Mouse (Mus musculus) forebrain, embryonic 10.5 days (tissue): ENCODE data around the gene Bard1. TPM values are rescaled to one million over a fixed set of nuclear protein-coding genes. Genes with fewer than 3 reads are reported as not detected.

Experiments used
- DNase-seq: peaks from one replicate; pipeline ENCODE4 v3.0.0-alpha.2; 2017; ENCODE audit warnings: low spot score; ENCODE audit errors: extremely low spot score
- H3K27ac ChIP-seq: fragments of 300-500 bp; sonication (generic); 2 replicates; pipeline ENCODE4 v1.5.1; 2016; ENCODE audit warnings: mild to moderate bottlenecking
- H3K27me3 ChIP-seq: fragments of 300-500 bp; sonication (generic); 2 replicates; pipeline ENCODE4 v1.6.1; 2016; ENCODE audit warnings: mild to moderate bottlenecking; ENCODE audit not compliant: poor library complexity, severe bottlenecking
- H3K36me3 ChIP-seq: fragments of 300-500 bp; sonication (generic); replicated peaks from 2 replicates; pipeline ENCODE4 v1.6.1; 2016; ENCODE audit warnings: mild to moderate bottlenecking, moderate library complexity
- H3K4me1 ChIP-seq: fragments of 300-500 bp; sonication (generic); 2 replicates; pipeline ENCODE4 v1.6.1; 2016
- H3K4me3 ChIP-seq: fragments of 300-500 bp; sonication (generic); 2 replicates; pipeline ENCODE4 v1.5.1; 2016; ENCODE audit warnings: mild to moderate bottlenecking, moderate library complexity
- H3K9me3 ChIP-seq: fragments of 300-500 bp; sonication (generic); 2 replicates; pipeline ENCODE4 v1.6.1; 2016; ENCODE audit warnings: mild to moderate bottlenecking, moderate library complexity
- WGBS: fragments of 180-500 bp; shearing (Covaris S2); methylation state at CpG from one replicate; pipeline ENCODE4 v1.1.7; 2016; 5-methylcytosine and 5-hydroxymethylcytosine counted together
- polyA plus RNA-seq: library from polyadenylated mRNA; unstranded; fragments of >200 nt; fragmentation: Nextera tagmentation; extraction: Ambion mirVana; gene quantifications from 2 replicates; pipeline ENCODE4 v1.2.1, GENCODE M21; 2016

Bard1 gene
- polyA plus RNA-seq, 1 experiment from 2014 or later = 3.2 TPM

DNA sequence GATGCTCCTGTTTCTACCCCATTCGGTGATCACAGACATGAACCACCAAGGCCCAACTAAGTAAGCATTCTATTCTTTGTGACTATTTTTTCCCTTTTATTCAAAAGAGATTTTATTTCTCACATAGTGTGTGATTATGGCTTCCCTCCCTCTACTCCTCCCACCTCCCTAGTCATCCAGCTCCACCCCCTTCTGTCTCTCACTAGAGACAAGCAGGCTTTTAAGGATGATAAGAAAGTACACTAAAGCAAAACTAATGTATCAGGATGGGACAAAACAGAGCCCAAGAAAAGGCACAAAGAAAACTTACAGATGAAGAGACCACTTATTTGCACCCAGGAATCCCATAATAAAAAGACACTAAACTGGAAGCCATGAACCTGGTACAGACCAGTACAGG is 6.9 kb downstream of the Bard1 start:
- no peaks in the 10 kb centered on the region for H3K27me3 ChIP-seq
- 92% methylated on average over 1 of the region's 1 CpGs for WGBS
- no peak overlapping the region for H3K27ac ChIP-seq
- peaks cover 18% of the 10 kb centered on the region for H3K4me1 ChIP-seq
- no peaks in the 10 kb centered on the region; the same call in 1 of the 2 replicates for H3K9me3 ChIP-seq
- no peak overlapping the region for H3K4me3 ChIP-seq
- H3K36me3 ChIP-seq = peaks cover 44% of the 10 kb centered on the region
- no peak for DNase-seq

DNA sequence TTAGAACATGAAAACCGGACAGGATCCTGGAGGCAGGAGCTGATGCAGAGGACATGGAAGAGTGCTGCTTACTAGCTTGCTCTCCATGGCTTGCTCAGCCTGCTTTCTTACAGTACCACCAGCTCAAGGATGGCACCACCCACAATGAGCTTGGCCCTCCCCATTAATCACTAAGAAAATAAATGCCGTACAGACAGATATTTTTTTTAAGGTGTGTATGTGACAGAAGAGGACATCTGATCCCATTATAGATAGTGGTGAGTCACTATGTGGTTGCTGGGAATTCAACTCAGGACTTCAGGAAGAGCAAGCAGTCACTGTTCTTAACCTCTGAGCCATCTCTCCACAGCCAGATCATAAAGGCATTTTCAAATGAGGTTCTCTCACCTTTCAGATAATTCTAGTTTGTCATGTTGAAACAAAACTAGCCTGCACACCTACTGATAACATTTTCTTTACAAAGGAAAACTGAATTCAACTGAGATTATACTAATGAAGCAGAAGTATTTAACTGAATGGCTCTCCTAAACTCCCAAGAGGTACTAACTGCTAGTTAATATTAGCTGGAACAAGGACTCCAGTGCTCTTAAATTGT is 7.6 kb downstream of the Bard1 start:
- H3K27me3 ChIP-seq = no peaks in the 10 kb centered on the region
- no peaks in the 10 kb centered on the region; the same call in 1 of the 2 replicates for H3K9me3 ChIP-seq
- no peak overlapping the region for H3K4me3 ChIP-seq
- no peak overlapping the region for H3K27ac ChIP-seq
- H3K4me1 ChIP-seq = peaks cover 11% of the 10 kb centered on the region
- H3K36me3 ChIP-seq = peaks cover 44% of the 10 kb centered on the region
- no peak for DNase-seq
- WGBS = 92% methylated on average over 2 of the region's 2 CpGs

DNA sequence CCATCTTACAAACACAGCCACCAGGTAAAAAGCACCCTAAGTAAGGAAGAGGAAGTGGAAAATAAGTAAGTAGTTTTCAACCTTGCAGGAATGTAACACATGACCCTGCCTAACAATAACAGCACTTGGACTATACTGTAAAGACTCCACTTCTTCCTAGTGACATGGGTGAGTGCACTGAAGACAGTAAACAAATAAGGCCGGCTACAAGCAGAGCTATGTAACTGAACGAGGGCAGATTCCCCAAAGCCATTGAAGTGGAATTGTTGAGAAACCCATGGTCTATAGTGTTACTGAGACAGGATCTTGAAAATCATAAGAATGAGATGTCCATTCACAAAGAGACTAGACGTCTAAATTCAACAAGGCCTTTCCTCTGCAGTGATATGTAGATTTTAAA is 27.3 kb downstream of the Bard1 start:
- no peak for DNase-seq
- no peak overlapping the region for H3K27ac ChIP-seq
- H3K36me3 ChIP-seq = peaks cover 48% of the 10 kb centered on the region
- WGBS = 88% methylated on average over 3 of the region's 3 CpGs
- H3K4me1 ChIP-seq = no peaks in the 10 kb centered on the region
- H3K27me3 ChIP-seq = no peaks in the 10 kb centered on the region
- no peak overlapping the region for H3K4me3 ChIP-seq
- H3K9me3 ChIP-seq = no peaks in the 10 kb centered on the region

DNA sequence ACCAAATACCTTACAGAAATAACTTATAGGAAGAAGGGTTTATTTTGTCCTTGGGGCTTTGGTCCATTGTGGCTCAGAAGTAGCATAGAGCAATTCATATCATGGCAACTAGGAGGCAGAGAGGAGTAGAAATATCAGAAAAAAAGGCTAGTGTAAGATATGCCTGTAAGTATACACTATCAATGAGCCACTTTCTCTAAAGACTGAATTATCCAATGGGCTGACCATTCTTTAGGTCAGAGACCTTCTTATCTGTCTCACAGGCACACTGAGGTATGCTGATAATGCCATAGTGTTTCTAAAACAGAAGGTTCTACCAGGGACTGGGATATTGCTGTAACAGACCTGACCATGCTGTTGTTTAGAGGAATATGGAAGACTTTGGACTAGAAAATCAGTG is 32.2 kb downstream of the Bard1 start:
- no peaks in the 10 kb centered on the region for H3K4me1 ChIP-seq
- H3K27ac ChIP-seq = no peak overlapping the region

DNA sequence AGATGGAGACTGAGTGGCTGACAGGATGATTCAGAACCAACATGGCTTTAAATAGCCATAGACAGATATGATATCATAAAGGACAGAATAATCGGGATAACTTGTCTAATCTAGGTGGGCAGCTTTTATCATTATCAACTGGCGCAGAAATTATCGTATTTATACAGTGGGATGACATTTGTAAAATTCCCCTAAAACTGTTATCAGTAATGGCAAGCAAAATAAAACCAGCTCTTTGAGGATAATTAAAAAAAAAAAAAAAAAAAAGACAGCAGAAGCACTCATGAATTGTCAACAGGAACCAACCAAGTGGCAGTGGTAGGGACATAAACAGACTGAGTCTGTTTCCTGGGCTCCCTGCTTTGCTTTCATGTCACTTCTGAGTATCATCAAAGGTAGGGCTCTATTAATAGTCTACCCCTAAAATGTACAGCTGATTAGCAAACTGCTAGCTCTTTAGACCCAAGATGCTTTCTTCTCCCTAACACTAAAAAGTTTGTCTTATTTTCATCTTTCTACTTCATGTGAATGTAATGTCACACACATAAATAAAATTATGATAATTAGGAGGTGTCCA is 34.1 kb downstream of the Bard1 start:
- no peaks in the 10 kb centered on the region for H3K9me3 ChIP-seq
- WGBS = 94% methylated on average over 3 of the region's 3 CpGs
- H3K27ac ChIP-seq = no peak overlapping the region
- H3K4me1 ChIP-seq = no peaks in the 10 kb centered on the region
- H3K36me3 ChIP-seq = peaks cover 56% of the 10 kb centered on the region
- no peaks in the 10 kb centered on the region for H3K27me3 ChIP-seq
- no peak overlapping the region for H3K4me3 ChIP-seq
- no peak for DNase-seq

More for the DNA sequence above, 32.2 kb downstream of the Bard1 start:
- no peak for DNase-seq
- no peaks in the 10 kb centered on the region for H3K9me3 ChIP-seq
- H3K4me3 ChIP-seq = no peak overlapping the region
- peaks cover 59% of the 10 kb centered on the region for H3K36me3 ChIP-seq
- no peaks in the 10 kb centered on the region for H3K27me3 ChIP-seq

DNA sequence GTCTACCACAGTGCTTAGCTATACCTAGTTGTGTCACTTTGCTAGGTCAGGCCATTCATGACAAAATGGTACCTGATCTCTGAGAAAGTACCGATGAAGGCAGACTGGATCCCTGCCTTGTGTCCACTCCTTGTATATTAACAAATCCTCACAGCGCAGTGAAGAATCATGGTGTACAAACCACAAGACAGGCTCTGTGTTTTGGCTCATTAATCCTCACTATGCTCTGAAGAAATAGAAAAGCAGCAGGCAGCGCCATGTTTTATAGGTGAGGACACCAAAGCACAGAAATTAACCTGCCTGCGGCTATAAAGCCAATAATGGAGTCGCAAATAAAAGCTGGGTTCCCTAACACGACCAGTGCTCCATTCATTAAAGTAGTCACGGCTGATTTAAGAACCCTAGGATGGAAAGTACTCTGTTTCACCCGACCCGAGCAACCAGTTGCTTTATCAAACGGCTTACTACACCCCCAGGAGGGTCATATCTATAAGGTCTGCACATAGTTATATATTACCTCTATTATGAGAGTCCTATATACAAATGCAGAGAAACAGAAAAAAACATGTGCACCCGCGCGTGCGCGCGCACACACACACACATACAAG is 39.0 kb downstream of the Bard1 start:
- Histone ChIP-seq H3K36me3 (peaks cover 57% of the 10 kb centered on the region), H3K27ac (no peak overlapping the region), H3K4me3 (no peak overlapping the region), H3K4me1 (no peaks in the 10 kb centered on the region), H3K27me3 (no peaks in the 10 kb centered on the region), H3K9me3 (no peaks in the 10 kb centered on the region)
- DNase-seq = no peak
- WGBS = 94% methylated on average over 16 of the region's 16 CpGs

DNA sequence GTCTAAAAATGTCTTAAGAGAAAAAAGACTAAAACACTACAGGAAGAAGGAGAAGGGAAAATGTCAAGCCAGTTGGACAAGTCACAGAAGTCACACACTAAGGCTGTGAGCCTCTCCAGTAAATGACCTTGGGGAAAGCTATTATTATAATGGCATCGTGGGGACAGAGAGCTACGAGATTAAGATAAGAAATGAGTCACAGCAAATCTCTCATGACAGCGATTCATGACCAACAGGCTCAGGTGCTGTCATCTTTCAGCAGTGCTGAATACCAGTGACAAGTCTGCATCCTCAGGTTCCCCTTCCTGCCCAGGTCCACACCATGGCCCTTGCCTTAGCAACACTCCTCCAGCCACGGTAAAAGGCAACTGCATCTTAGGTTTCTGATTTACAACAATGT is 46.8 kb downstream of the Bard1 start:
- no peak for DNase-seq
- Histone ChIP-seq H3K27ac (no peak overlapping the region), H3K27me3 (no peaks in the 10 kb centered on the region), H3K4me1 (no peaks in the 10 kb centered on the region), H3K9me3 (no peaks in the 10 kb centered on the region), H3K36me3 (peaks cover 49% of the 10 kb centered on the region), H3K4me3 (no peak overlapping the region)
- WGBS = 95% methylated on average over 4 of the region's 4 CpGs

DNA sequence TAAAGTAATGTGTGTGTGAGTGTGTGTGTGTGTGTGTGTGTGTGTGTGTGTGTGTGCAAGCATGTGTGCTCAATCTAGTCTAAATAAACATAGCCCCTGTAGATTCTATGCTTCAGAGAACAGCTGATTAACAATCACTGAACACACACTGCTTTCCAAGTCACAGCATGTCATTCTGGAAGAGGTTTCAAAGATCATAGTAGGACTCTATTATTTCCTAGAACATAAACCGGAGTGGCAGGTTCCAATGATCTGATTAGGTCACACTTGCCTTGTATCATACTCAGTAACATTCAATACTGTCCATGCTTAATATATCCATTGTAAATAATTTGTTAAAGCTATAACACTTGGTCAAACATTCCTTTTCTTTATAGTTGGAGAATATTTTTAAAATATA is 47.5 kb downstream of the Bard1 start:
- Histone ChIP-seq H3K27me3 (no peaks in the 10 kb centered on the region), H3K9me3 (no peaks in the 10 kb centered on the region), H3K4me3 (no peak overlapping the region), H3K27ac (no peak overlapping the region), H3K36me3 (peaks cover 51% of the 10 kb centered on the region), H3K4me1 (no peaks in the 10 kb centered on the region)
- WGBS = 84% methylated on average over 1 of the region's 1 CpGs
- DNase-seq = no peak

DNA sequence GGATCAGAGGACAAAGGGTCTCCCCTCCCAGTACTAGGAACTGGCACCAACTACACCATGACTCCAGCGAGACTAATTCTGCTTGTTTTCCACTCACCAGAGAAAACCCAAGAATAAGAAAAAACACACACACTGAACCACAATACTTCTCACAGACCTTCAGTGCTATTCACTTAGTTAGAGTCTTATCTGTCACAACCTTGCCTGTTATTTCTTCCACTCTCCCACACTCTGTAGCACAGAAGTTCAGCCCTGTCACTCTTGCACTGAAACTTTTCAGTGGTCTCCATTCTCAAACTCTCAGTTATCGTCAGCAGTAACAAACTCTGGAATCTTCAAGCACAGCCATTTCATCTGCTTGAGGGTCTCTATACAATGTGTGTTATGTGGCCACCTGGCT is 50.2 kb downstream of the Bard1 start:
- Histone ChIP-seq H3K9me3 (no peaks in the 10 kb centered on the region), H3K36me3 (peaks cover 47% of the 10 kb centered on the region), H3K27me3 (no peaks in the 10 kb centered on the region), H3K4me1 (no peaks in the 10 kb centered on the region), H3K27ac (no peak overlapping the region), H3K4me3 (no peak overlapping the region)
- WGBS = 92% methylated on average over 2 of the region's 2 CpGs
- DNase-seq = no peak

DNA sequence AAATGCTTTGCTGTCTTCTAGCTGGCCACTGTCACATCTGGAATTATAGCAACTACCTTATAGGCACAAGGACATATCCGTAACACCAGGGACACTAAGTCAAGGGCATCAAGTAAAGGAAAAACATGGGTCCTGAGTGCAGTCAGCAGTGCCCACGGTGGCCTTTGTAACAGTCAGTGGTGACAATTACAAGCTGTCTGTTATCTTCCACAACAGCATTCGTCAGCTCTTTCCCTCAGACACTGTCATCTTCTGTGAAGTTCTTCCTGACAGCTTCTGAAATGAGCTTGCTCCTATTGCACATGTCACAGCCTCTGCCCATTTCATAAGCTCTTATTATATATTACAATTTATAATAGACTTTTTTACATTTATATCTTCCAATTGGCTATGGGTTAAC is 50.7 kb downstream of the Bard1 start:
- 93% methylated on average over 3 of the region's 3 CpGs for WGBS
- H3K4me1 ChIP-seq = no peaks in the 10 kb centered on the region
- peaks cover 50% of the 10 kb centered on the region for H3K36me3 ChIP-seq
- no peaks in the 10 kb centered on the region for H3K27me3 ChIP-seq
- H3K4me3 ChIP-seq = no peak overlapping the region
- DNase-seq = no peak
- no peak overlapping the region for H3K27ac ChIP-seq
- no peaks in the 10 kb centered on the region for H3K9me3 ChIP-seq

DNA sequence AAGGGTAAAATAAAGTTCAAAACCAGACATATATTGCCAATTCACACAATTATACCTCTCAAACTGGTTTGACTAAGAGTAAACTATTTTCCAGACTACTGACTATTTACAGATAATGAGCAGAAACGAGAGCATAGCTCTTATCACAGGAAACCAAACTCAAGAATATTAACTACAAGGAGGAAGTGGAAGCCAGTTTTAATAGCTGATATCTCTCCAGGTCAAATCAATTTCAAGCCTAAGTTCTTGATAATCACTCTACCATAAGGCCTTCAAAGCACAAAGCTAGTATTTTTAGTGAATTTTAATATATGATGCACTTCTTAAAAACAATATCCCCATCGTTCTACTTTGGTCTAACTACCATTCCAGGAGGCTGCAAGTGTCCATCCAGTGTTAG is 57.8 kb downstream of the Bard1 start:
- H3K4me1 ChIP-seq = no peaks in the 10 kb centered on the region
- no peak for DNase-seq
- 89% methylated on average over 2 of the region's 2 CpGs for WGBS
- no peak overlapping the region for H3K4me3 ChIP-seq
- H3K36me3 ChIP-seq = peaks cover 41% of the 10 kb centered on the region
- no peak overlapping the region for H3K27ac ChIP-seq
- no peaks in the 10 kb centered on the region for H3K27me3 ChIP-seq
- H3K9me3 ChIP-seq = no peaks in the 10 kb centered on the region

DNA sequence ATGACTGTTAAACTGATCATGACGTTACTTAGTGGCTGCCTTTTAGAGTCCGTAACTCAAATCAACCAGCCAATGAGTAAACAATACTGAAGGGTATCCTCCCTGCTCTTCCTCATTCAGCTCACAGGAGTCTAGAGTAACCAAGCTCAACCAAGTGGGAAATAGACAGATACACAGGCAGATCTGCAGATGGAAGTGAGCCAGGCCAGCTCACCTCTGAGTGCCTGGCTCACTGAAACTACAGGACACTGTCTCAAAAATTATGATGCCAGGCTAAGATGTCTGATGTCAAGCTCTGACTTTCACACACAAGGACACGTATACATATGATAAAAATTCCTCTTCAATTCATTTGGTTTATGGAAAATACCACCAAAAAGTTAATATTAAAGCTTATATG is 59.0 kb downstream of the Bard1 start:
- no peak for DNase-seq
- WGBS = 94% methylated on average over 3 of the region's 3 CpGs
- H3K4me3 ChIP-seq = no peak overlapping the region

DNA sequence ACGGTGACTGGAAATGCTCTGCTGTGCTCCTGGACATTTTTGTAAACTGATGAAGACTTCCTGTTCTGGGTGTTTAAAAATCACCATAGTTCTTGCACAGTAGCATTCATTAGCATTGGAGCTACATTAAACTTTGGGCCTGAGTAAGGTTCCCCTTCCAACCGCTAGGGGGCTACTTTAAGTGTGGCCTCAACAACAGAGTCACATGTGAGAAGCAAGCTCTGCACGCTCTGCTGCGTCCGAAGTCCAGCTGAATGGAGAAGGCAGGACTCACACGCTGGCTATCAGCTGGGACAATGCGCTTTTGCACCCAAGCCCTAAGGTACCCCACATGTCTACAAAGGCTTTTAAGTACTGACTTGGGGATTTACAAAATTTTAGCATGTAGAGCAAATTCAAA is 65.9 kb downstream of the Bard1 start:
- DNase-seq = peak; percentile 50
- H3K27me3 ChIP-seq = no peaks in the 10 kb centered on the region
- no peak overlapping the region for H3K27ac ChIP-seq
- WGBS = 56% methylated on average over 7 of the region's 7 CpGs
- H3K36me3 ChIP-seq = peaks cover 23% of the 10 kb centered on the region
- H3K4me1 ChIP-seq = no peaks in the 10 kb centered on the region
- H3K4me3 ChIP-seq = no peak overlapping the region
- H3K9me3 ChIP-seq = no peaks in the 10 kb centered on the region

More for the DNA sequence above, 59.0 kb downstream of the Bard1 start:
- H3K9me3 ChIP-seq = no peaks in the 10 kb centered on the region
- peaks cover 36% of the 10 kb centered on the region for H3K36me3 ChIP-seq
- no peaks in the 10 kb centered on the region for H3K4me1 ChIP-seq
- H3K27ac ChIP-seq = no peak overlapping the region
- H3K27me3 ChIP-seq = no peaks in the 10 kb centered on the region
